Mouse (Mus musculus) naive thymus-derived CD4-positive, alpha-beta T cell, adult 2 months (primary cell): Measurements from ENCODE around the gene Knstrn.
A peak's percentile ranks its signal among the peaks of the same experiment; 100 is the strongest.

Source experiments
- DNase-seq: peaks from one replicate; pipeline ENCODE4 v3.0.0-alpha.2; 2011; ENCODE audit warnings: low read depth

Gene Knstrn

DNA sequence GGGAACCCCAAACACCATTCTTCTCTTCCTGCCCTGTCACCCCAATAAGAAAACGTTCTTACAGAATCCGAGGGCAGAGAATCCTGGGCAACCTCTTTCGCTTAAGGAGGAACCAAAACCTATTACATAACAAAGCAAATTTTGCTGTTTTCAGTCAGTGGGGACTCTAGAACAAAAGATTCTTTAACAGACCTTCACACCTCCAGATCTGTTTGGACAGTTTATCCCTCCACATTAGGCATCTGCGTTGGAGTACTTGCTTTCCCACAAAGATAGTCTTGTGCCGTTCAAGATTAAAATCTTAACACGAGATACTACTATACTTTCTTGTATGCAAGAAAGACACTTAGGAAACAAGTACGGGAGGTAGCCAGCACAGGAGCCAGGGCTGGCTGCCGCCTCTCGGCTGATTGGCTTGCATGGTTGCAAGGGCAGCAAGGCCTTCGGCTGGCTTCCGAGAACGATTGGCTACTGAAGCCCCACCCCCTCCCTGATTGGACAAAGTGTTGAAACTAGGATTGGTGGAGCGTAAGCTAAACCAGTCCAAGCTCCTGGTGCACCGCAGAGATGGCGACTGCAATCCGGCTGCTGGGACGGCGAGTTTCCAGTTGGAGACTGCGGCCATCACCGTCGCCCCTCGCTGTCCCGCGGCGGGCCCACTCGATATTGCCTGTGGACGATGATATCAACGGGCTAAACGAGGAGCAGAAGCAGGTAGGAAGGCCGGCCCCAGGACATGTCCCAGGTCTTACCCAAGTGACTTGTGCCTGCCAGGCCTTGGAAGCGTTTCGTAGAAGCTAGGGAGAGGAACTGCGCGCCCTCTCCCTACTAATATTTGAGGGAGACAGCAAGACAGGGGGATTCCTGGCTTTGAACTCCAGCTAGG, 47.9 kb downstream of the Knstrn start, which contains the start of gene Ivd:
Ivd (plus strand) TSS at position 501 of the 886 bp plus-strand sequence.
- peak; percentile 94 for DNase-seq

DNA sequence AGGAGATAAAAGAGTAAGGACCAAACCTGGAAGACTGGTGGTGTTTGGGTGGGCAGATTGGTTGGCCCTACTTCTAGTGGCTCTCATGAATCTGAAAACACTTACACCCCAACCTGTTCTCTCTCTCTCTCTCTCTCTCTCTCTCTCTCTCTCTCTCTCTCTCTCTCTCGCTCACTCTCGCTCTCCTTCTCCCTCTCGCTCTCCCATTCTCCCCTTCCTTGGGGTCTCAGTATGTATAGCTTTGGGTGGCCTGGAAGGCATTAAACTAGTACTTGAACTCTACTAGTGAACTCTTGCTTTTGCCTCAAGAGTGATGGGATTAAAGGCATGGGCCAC, 48.5 kb downstream of the Knstrn start:
- no peak for DNase-seq

- no peak for DNase-seq
These were observed 56.8 kb downstream of the Knstrn start for GRCm38 (mm10) chr2:118870601-118871000.

DNA sequence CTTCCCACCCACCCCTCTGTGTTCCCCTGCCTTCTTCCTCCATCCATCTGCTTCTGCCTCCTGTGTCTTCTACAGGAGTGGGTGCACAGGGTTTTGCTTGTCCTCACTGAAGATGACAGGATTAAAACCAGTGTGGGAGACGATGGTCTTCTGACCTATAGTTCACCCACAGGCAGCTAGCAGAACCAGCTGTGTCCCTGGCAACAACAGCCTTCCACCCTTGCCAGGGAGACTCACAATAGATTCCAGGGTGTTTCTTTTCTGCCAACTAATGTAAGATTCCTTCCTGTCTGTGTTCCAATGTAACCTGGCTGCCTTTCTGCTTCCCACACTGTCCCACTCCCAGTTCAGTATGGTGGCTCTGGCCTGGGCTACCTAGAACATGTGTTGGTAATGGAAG, 57.2 kb downstream of the Knstrn start:
- DNase-seq, result no peak

DNA sequence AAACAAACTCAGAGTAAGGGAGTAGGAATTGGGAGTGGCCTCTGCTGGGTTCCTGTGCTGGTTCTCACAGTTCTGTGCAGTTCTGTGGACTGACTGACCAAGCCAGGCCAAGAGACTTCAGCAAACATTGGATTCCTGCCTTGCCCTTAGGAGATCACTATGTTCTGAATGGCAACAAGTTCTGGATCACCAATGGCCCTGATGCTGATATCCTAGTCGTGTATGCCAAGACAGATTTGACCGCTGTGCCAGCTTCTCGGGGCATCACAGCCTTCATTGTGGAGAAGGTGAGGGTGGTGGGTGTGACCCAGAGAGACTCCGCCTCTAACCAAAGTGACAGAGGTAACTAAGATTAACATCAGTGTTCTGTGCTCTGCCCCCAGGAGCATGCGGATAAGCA, 59.2 kb downstream of the Knstrn start:
- DNase-seq, result no peak

DNA sequence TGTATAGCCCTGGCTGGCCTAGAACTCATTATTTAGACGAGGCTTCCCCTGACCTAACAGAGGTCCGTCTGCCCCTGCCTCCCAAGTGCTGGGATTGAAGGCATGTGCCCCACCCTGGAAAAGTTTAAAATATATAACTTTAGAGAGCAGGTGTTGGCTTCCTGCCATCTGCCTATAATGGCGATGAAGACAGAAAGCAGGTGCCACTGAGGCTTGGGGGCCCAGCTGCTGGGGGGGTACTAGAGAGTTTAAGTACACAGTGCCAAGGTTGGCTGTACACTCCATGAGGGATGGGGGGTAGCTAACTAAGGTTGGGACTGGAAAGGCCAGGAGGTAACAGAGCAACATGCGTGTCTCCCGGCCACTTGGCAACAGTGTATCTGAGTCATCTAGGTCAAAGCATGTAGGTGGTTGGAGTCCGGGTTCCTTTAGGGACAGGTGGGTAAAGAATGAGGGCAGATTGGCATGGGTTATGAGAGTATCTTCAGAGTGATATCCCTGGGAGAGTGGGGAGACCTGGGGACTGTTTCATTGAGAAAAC, 60.2 kb downstream of the Knstrn start:
- no peak for DNase-seq

DNA sequence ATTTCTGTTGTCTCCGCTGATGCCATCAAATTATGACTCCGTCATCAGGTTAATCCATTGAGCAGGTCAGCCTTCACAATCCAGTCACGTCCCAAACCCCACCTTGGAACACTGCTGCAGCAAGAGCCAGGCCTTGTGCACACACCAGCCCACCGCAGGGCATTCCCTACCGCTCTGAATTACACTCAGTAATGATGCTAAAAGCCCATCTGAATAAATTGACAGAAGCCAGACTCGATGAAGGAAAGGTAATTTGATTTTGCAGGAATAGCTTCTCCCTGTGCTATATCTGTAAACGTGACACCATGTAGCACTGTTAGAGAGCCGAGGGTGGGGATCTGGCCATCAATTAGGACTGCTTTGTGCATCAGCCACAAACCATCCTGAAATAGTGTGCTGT, 61.5 kb downstream of the Knstrn start:
- no peak for DNase-seq

DNA sequence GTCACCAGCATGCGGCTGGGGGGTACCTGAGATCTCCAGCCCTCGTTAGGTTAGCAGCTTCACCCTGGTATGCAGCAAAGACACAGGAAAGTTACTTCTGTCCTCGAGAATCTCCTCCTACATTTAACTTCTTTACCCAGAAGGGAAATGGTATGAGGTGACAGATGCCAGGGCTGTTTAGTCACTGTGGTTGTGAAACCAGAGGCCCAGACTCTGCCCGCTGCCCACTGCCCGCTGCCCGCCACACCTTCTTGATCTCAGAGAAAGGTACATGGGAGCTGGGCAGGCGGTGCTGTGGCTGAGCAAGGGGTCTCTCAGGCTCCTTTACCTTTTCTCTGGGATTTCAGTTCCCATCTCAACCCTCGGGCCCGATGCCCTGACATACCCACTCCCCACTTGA, 62.6 kb downstream of the Knstrn start:
- DNase-seq, result no peak

DNA sequence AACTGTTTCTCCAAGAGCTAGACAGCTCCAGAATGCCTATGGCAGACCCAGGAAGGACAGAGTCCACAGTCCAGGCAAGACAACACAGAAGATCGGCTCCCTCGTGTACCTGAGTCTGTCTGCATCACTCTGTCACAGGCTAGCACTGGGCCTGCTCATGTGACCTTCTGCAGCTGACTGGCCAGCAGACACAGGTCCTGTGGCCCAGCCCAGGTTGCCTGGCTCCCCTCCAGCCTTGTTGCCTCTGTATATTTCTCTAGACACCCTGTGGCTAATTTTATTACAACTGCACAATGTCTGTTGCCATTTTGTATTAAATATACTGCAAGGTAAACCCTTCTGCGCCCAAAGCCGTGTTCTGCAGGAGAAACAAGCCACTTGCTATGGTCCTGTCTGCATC, 67.2 kb downstream of the Knstrn start:
- DNase-seq, result no peak

GRCm38 (mm10) chr2:118881956-118882355, 68.2 kb downstream of the Knstrn start:
- DNase-seq, result no peak

DNA sequence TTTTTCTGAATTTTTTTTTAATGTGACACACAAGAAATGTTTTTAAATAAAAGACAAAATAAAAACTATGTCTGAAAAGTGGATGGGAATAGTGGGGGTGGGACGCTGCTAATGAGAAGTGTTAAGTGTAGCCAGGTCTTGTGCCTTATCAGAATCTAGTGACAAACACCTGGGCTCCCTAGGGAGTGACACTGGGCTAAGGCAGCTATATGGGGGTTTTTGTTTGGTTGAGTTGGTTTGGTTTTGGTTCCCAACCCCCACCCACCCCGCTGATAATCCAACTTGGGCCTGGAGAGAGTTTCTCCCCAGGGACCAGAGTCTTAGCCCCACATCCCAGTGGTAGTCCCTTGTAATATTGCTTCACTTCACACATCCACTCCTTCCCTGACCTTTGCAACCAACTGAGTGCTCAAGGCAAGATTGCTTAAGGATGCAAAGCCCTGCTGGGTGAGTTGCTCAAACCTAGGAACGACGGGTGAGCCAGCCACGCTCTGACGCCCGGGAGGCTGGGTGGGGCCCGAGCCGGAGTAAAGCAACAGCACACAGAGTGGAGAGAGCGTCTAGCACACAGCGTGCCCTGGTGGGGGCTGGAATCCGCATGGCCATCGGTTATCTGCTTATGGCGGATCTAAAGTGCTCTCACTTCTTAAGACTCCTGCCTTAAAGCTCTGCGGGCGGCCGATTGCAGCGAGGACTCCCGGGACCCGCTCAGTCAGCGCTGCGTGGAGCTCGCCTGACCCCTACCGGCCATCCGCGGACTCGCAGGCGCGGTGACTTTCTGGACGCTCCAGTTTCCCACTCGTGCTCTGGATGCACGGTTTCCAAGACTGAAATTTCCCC, 69.3 kb downstream of the Knstrn start:
- peak; percentile 87 for DNase-seq

DNA sequence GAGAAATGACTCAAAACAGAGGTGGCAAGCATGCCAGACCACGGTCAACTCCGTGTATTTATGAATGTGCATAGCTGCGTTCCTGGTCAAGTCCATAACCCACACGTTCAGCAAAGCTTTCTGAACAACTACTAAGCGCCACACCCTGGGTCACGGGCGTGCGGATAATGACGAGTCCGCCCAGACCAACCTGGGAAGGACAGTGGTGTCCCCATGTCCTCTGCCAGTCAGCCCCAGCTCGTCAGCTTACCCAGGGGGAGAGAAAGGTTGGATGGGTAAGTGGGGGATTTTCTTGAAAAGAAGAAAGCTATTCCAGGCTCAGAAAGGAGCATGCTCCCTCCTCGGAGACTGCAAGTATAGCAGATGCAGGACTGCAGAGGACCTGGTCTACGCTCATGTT, 73.6 kb downstream of the Knstrn start:
- DNase-seq, result no peak

DNA sequence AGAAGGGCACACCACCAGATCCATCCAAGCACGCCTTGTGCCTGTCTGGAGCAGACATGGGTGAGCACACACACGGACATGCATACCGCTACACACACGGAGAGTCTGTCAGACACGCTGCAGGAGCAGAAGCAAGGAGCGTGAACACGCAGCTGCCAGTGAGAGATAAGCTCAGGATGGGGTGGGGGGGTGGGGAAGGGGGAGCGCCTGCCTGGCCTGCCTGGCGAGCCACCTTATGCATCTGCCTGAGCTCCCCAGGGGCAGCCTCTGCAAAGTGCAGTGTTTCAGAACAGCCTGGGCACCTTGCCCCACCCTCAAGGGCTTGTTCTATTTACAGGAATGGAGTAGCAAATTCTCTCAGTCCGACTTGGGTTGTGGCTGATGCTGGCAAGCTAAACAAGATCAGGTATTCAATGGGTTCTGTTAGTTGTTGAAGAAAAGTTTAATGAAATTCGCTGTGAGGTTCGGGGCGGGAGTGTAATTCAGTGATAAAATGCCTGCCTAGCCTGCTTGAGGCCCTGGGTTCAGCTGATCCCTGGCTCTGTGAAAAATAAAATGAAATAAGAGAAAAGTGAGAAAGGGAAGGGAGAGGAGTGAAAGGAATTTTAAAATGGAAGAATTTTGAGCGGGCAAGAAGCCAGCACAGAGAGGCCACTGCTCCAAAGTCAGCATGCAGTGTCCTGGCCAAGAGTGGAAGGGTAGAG, 74.2 kb downstream of the Knstrn start:
- DNase-seq, result no peak

DNA sequence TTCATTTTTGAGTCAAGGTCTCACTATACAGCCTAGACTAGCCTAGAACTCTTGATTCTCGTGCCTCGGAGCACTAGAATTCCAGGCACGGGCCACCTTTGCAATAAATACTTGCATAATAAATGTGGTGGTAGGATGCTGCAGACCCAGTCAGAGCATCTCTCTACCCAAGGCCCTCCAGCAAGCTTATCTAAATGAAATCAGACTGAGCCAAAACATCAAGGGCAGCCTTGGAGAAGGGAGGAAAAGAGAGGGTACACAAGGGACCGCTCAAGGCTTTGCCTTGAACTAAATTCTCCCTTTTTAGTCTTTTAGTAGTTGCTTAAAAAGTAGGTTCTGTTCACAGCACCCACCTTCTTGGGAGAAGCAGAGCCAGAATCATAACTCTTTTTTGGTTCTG, 77.4 kb downstream of the Knstrn start:
- no peak for DNase-seq

DNA sequence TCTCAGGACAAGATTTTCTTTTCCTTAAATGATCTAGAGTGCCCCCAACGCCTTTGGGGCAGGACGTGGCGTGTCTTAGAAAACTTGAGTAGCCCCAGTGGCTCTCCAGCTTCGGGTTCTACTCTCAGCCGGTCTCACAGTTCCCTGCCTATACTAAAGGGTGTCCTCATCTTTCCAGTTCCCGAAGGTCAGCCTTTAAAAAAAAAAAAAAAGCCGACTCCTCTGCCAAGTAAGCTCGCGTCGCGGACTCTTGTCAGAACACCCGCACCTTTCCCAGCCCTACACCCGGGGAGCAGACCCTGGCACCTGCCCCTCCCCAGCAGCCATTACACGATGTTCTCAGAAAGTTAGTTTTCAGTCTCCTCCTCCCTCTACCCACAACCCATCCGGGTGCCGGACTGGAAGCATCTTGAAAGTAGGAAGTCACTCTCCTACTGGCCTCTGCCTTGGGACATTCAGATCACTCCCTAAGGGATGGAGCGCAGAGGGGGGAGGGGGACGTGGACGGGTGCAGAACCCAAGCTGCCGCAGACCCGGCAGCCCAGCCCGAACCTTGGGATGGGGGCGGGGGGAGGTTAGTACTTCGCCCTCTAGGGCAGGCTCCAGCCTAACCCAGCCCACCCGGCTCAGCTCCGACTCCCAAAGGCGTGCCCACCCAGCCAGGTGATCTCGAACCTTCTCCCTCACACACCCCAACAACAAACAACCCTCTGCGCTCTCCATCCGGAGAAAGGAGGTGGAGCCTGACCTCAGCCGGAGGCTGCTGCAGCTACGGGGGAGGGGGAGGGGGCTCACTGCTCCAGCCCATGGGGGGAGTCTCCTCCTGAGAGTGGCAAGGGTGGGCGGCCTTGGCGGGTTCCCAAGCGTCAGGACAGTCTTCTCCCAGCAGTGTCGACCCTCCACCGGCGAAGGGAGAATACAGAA, 82.4 kb downstream of the Knstrn start:
- DNase-seq, result peak; percentile 73

- no peak for DNase-seq
These were observed 83.1 kb downstream of the Knstrn start for GRCm38 (mm10) chr2:118896914-118897291.

- DNase-seq, result no peak
These were observed 83.6 kb downstream of the Knstrn start for GRCm38 (mm10) chr2:118897392-118897791.

DNA sequence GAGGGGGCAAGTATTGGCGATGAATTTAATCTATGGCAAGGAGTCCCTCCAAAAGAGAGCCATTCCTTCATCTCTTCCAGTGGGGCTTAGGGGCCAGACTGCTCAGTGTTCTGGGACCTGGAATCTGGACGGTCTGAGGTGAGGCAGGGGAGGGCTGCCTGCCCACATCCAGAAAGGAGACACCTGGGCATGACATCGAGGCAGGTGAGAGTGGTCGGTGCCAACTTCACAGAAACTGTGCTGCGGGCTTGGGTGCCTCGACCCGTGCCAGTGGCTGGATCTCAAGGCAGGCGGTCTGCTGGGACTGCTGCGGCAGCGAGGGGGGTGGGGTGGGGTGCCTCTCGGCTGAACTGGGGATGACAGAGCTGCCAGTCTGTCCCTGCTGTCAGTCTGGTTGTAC, 84.0 kb downstream of the Knstrn start:
- peak; percentile 30 for DNase-seq

DNA sequence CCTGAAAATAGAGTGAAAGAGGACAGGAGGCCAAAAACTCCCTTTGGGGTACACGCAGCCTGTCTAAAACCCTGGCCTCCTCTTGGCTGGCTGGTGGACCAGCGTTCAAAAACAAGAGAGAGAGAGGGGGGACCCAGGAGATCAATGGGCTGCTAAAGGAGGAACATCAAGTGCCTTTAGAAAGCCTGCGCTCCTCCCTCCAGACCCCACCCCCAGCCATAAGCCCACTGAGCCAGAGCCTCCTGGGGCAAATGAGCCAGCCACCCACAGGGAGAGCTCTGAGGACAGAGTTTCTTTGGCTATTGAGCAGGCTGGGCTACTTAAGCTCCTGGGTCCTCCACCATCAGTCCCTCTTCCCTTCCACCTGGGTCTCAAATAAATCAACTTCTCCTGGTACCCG, 85.0 kb downstream of the Knstrn start:
- DNase-seq, result peak; percentile 17

DNA sequence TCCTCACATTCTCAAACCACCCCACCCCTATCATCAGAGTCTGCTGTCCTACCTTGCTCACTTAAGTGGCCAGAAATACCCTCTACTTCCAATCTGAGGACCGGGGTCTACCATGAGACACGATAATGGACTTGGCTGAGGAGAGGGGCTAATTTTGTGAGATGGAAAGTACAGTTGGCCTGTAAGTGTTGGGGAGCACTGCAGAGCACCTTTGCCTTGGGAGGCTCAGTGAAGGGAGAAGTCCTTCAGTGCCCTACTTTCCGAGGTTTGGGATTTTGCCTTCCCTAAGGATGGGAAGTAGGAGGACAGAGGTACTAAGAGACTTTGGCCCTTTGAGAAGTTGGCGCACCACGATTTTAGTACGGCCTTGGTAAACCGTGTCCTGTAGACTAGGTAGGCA, 85.5 kb downstream of the Knstrn start:
- peak; percentile 22 for DNase-seq
